Comparison of ENCODE assay signal across 24 mouse cellular contexts in genomic region chr1:55505811-55506210, GRCm38 (mm10).
DNase-seq lines count a peak whose midpoint lies in the region; ATAC-seq and TF ChIP-seq lines count a peak whose summit lies in the region.
"Had no signal": no experiment of that assay in that cellular context is flagged by ENCODE, and none has a peak within 500 bp of the region (broad histone marks: within the 10 kb centered on the region; RNA-seq: fewer than 3 reads in every experiment).

No protein-coding gene starts in this region.

- H3K79me2 ChIP-seq in macrophage (ENCODE audit: inconsistent target), result no peaks in the 10 kb centered on the region

- H3K27ac ChIP-seq in kidney, adult 2 months (ENCODE audit: insufficient read depth, low read depth, low read length), result no peak overlapping the region
- no peak overlapping the region for H3K27ac ChIP-seq in kidney, embryonic 14.5 days (ENCODE audit: low read depth, low read length)
- peak overlapping the region; percentile 62 for H3K27ac ChIP-seq in macrophage
- H3K27ac ChIP-seq in midbrain, embryonic 16.5 days (ENCODE audit: low read length), result no peak overlapping the region
- H3K27ac ChIP-seq: embryonic facial prominence, embryonic 12.5 days; embryonic facial prominence, embryonic 15.5 days; forebrain, embryonic 12.5 days; forebrain, embryonic 15.5 days; hindbrain, embryonic 10.5 days; hindbrain, embryonic 13.5 days had no signal

- no peaks in the 10 kb centered on the region for H3K27me3 ChIP-seq in kidney, adult 2 months (replicated peaks; ENCODE audit: control insufficient read depth, insufficient read depth, low read length)
- H3K27me3 ChIP-seq in kidney, embryonic 14.5 days (ENCODE audit: control insufficient read depth, insufficient read depth, low read length), result no peaks in the 10 kb centered on the region
- H3K27me3 ChIP-seq in midbrain, embryonic 16.5 days (ENCODE audit: control insufficient read depth, insufficient read depth, low read depth, low read length), result no peaks in the 10 kb centered on the region
- H3K27me3 ChIP-seq: embryonic facial prominence, embryonic 12.5 days; embryonic facial prominence, embryonic 15.5 days; forebrain, embryonic 12.5 days; forebrain, embryonic 15.5 days; hindbrain, embryonic 13.5 days had no signal

- H3K4me3 ChIP-seq in kidney, adult 2 months (ENCODE audit: insufficient read depth, low read depth, low read length), result no peak overlapping the region
- H3K4me3 ChIP-seq in kidney, embryonic 14.5 days (ENCODE audit: low read length), result no peak overlapping the region
- no peak overlapping the region for H3K4me3 ChIP-seq in macrophage (ENCODE audit: inconsistent target)
- no peak overlapping the region for H3K4me3 ChIP-seq in midbrain, embryonic 16.5 days (ENCODE audit: low read depth, low read length)
- H3K4me3 ChIP-seq: embryonic facial prominence, embryonic 12.5 days; embryonic facial prominence, embryonic 15.5 days; forebrain, embryonic 12.5 days; forebrain, embryonic 15.5 days; hindbrain, embryonic 10.5 days; hindbrain, embryonic 13.5 days had no signal

- no peak for TF ChIP-seq POLR2A in kidney, adult 2 months (IDR thresholded peaks at IDR 0.05; ENCODE audit: low read depth, low read length)

- peak; percentile 59 for DNase-seq in kidney, adult 2 months
- peak; percentile 34 to 38 for DNase-seq in kidney, postnatal 36 days
- DNase-seq in kidney, postnatal 25 days, result no peak
- DNase-seq: adrenal gland, adult 2 months; adrenal gland, postnatal 14 days; cerebellum, adult 11 months; cerebellum, adult 2 months; cerebellum, adult 9-11 months; cerebellum, postnatal 25 days; gastrocnemius, postnatal 10 days; gastrocnemius, postnatal 36 days; heart, postnatal 36 days had no signal

- H3K36me3 ChIP-seq in kidney, adult 2 months (ENCODE audit: control insufficient read depth, insufficient read depth, low read length), result no peaks in the 10 kb centered on the region
- H3K36me3 ChIP-seq in kidney, embryonic 14.5 days (ENCODE audit: control insufficient read depth, insufficient read depth, low read length), result no peaks in the 10 kb centered on the region
- no peaks in the 10 kb centered on the region for H3K36me3 ChIP-seq in macrophage (ENCODE audit: inconsistent target)
- H3K36me3 ChIP-seq in midbrain, embryonic 16.5 days (ENCODE audit: control insufficient read depth, insufficient read depth, low read length), result no peaks in the 10 kb centered on the region
- H3K36me3 ChIP-seq: embryonic facial prominence, embryonic 12.5 days; embryonic facial prominence, embryonic 15.5 days; forebrain, embryonic 12.5 days; forebrain, embryonic 15.5 days; hindbrain, embryonic 10.5 days; hindbrain, embryonic 13.5 days had no signal

- H3K4me1 ChIP-seq in kidney, adult 2 months (ENCODE audit: control insufficient read depth, insufficient read depth, low read length), result 0 out of 2 replicates have a peak, but pooled peaks cover 3% of the 10 kb centered on the region
- no peaks in the 10 kb centered on the region for H3K4me1 ChIP-seq in kidney, embryonic 14.5 days (ENCODE audit: control insufficient read depth, insufficient read depth, low read length)
- peaks cover 4% of the 10 kb centered on the region; the same call in 1 of the 2 replicates for H3K4me1 ChIP-seq in midbrain, embryonic 16.5 days (ENCODE audit: control insufficient read depth, insufficient read depth, low read length)
- H3K4me1 ChIP-seq: embryonic facial prominence, embryonic 12.5 days; hindbrain, embryonic 10.5 days had no signal

- H3K9me3 ChIP-seq in kidney, embryonic 14.5 days (ENCODE audit: control insufficient read depth, low read length), result no peaks in the 10 kb centered on the region
- no peaks in the 10 kb centered on the region for H3K9me3 ChIP-seq in midbrain, embryonic 16.5 days (replicated peaks; ENCODE audit: control insufficient read depth, low read length, poor library complexity, severe bottlenecking)
- H3K9me3 ChIP-seq: embryonic facial prominence, embryonic 12.5 days; embryonic facial prominence, embryonic 15.5 days; forebrain, embryonic 12.5 days; forebrain, embryonic 15.5 days; hindbrain, embryonic 10.5 days; hindbrain, embryonic 13.5 days had no signal

- no peak for ATAC-seq in kidney, embryonic 14.5 days (ENCODE audit: low FRiP score, low TSS enrichment)
- no peak for ATAC-seq in midbrain, embryonic 16.5 days
- ATAC-seq: CD4-positive, CD25-positive, alpha-beta regulatory T cell, adult 4 months; forebrain, embryonic 15.5 days; hindbrain, embryonic 16.5 days had no signal

- WGBS in kidney, adult 2 months, result 57% methylated on average over 4 of the region's 4 CpGs
- 88% methylated on average over 4 of the region's 4 CpGs for WGBS in kidney, embryonic 14.5 days
- WGBS in macrophage (ENCODE audit: missing documents), result 80% methylated on average over 4 of the region's 4 CpGs
- WGBS in midbrain, embryonic 16.5 days, result 86% methylated on average over 4 of the region's 4 CpGs

- no peak overlapping the region for H3K4me2 ChIP-seq in kidney, embryonic 14.5 days (replicated peaks; ENCODE audit: low read depth, low read length)
- H3K4me2 ChIP-seq in midbrain, embryonic 16.5 days (ENCODE audit: low read length), result no peak overlapping the region
- H3K4me2 ChIP-seq: embryonic facial prominence, embryonic 12.5 days; embryonic facial prominence, embryonic 15.5 days; forebrain, embryonic 12.5 days; forebrain, embryonic 15.5 days; heart, embryonic 11.5 days; hindbrain, embryonic 13.5 days had no signal

- no peak for TF ChIP-seq CTCF in kidney, adult 2 months (conservative IDR thresholded peaks at IDR 0.05; ENCODE audit: insufficient read depth, insufficient read length, low read depth, low read length)

- no peak overlapping the region for H3K9ac ChIP-seq in kidney, embryonic 14.5 days (ENCODE audit: low read depth, low read length)
- no peak overlapping the region for H3K9ac ChIP-seq in midbrain, embryonic 16.5 days (ENCODE audit: low read depth, low read length)
- H3K9ac ChIP-seq: embryonic facial prominence, embryonic 12.5 days; embryonic facial prominence, embryonic 15.5 days; forebrain, embryonic 12.5 days; forebrain, embryonic 15.5 days; hindbrain, embryonic 13.5 days had no signal

Comparison
In these comparisons a context has a peak if more than half of its experiments do, and no peak if none do; other contexts are left out.
1. DNase-seq: peak in kidney, adult 2 months (single experiment) and kidney, postnatal 36 days (2 of 2); none in kidney, postnatal 25 days (0 of 2).